Mouse (Mus musculus): ENCODE measurements around the gene Scd2. TPM values are rescaled to one million over a fixed set of nuclear protein-coding genes. Genes with fewer than 3 reads are reported as not detected.
A peak's percentile ranks its signal among the peaks of the same experiment; 100 is the strongest.

The Scd2 gene
- polyA plus RNA-seq, 1 experiment from 2014 or later = 6.2 TPM

DNA sequence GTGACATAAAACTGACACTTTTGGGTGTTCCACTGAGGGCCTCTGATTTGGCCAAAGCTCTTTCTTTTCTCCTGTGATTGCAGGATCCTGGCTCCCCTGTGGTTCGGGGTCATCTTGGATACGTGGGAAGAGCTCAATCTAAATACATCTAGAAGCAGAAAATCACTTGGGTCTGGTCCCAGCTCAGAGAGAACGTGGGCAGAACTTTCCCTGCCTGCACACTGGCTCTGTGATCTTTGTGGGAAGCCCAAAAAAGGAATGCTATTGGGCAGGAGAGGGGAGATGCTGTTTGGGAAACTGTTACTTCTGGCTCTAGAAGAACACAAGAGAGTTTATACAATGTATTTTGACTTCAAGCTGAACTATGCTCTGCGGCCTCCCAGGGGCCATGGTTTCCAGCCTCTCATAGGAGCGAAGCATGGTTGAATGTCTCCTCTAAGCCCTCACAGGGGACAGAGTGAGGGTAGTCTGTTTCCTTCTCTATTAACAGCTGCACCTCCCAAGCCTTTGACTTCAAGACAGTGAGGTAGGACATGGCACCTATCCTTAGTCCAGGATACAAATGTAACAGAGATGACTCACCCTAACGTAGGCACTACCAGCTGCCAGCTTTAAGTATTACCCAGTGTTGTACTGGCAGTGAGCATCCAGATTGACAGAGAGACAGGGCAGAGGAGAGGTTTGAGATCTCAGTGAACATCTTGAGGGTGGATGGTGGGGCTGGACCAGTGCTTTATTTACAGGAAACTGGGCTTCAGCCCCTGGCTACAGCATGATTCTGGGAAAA lies 42.6 kb downstream of the Scd2 start:
- 77% methylated on average over 6 of the region's 6 CpGs for WGBS (ENCODE audit: insufficient replicate concordance)
- no peak for DNase-seq
- no peak overlapping the region for H3K4me2 ChIP-seq (ENCODE audit: low read depth, low read length)
- TF ChIP-seq EP300 (IDR thresholded peaks at IDR 0.05; ENCODE audit: low read depth) (no peak), CTCF (IDR thresholded peaks at IDR 0.05; ENCODE audit: low read depth) (no peak)
- peaks cover 2% of the 10 kb centered on the region; the same call in 1 of the 2 replicates for H3K27me3 ChIP-seq (ENCODE audit: insufficient read depth, low read length)
- no peaks in the 10 kb centered on the region for H3K9me3 ChIP-seq (ENCODE audit: low read length)
- no peak overlapping the region for H3K27ac ChIP-seq (ENCODE audit: low read depth)
- no peaks in the 10 kb centered on the region for H3K36me3 ChIP-seq (replicated peaks; ENCODE audit: insufficient read depth, low read length)
- H3K4me1 ChIP-seq (ENCODE audit: insufficient read depth) = no peaks in the 10 kb centered on the region
- no peak for ATAC-seq
- H3K9ac ChIP-seq (replicated peaks) = no peak overlapping the region
- no peak overlapping the region for H3K4me3 ChIP-seq (ENCODE audit: low read depth, low read length)

GRCm38 (mm10) chr19:44349689-44350088 lies 56.2 kb downstream of the Scd2 start:
- ATAC-seq = no peak
- Histone ChIP-seq H3K9me3 (ENCODE audit: low read length) (peaks cover 3% of the 10 kb centered on the region; the same call in 1 of the 2 replicates), H3K27ac (ENCODE audit: low read depth) (no peak overlapping the region), H3K4me2 (ENCODE audit: low read depth, low read length) (no peak overlapping the region), H3K9ac (replicated peaks) (no peak overlapping the region), H3K4me3 (ENCODE audit: low read depth, low read length) (no peak overlapping the region), H3K4me1 (ENCODE audit: insufficient read depth) (no peaks in the 10 kb centered on the region), H3K27me3 (ENCODE audit: insufficient read depth, low read length) (no peaks in the 10 kb centered on the region), H3K36me3 (replicated peaks; ENCODE audit: insufficient read depth, low read length) (no peaks in the 10 kb centered on the region)
- WGBS (ENCODE audit: insufficient replicate concordance) = 78% methylated on average over 8 of the region's 8 CpGs
- TF ChIP-seq EP300 (IDR thresholded peaks at IDR 0.05; ENCODE audit: low read depth) = no peak
- no peak for DNase-seq

GRCm38 (mm10) chr19:44351756-44352155 lies 58.3 kb downstream of the Scd2 start:
- Histone ChIP-seq H3K36me3 (replicated peaks; ENCODE audit: insufficient read depth, low read length) (no peaks in the 10 kb centered on the region), H3K27me3 (ENCODE audit: insufficient read depth, low read length) (no peaks in the 10 kb centered on the region), H3K4me1 (ENCODE audit: insufficient read depth) (no peaks in the 10 kb centered on the region), H3K9me3 (ENCODE audit: low read length) (peaks cover 3% of the 10 kb centered on the region; the same call in 1 of the 2 replicates), H3K4me2 (ENCODE audit: low read depth, low read length) (no peak overlapping the region), H3K9ac (replicated peaks) (no peak overlapping the region), H3K27ac (ENCODE audit: low read depth) (no peak overlapping the region), H3K4me3 (ENCODE audit: low read depth, low read length) (no peak overlapping the region)
- WGBS (ENCODE audit: insufficient replicate concordance) = 77% methylated on average over 7 of the region's 7 CpGs
- DNase-seq (no peak), ATAC-seq (no peak)
- no peak for TF ChIP-seq CTCF (IDR thresholded peaks at IDR 0.05; ENCODE audit: low read depth)
- TF ChIP-seq EP300 (IDR thresholded peaks at IDR 0.05; ENCODE audit: low read depth) = no peak

Small RNA genes lying within 50 kb of the gene (microRNA-seq; reads per million reads assigned to microRNA genes)
- gene Mir5114 = 12.2 reads per million, percentile 21 among the genes with 10 or more reads in this experiment

Other genes with a start within 250 kb of the Scd2 start
- gene Erlin1, start 223.9 kb upstream of the Scd2 start, polyA plus RNA-seq (2015; fragmentation: Nextera tagmentation; extraction: Ambion mirVana) = 13.8 and 14.1 TPM in 2 replicates
- gene Chuk, start 186.2 kb upstream of the Scd2 start, polyA plus RNA-seq (2015; fragmentation: Nextera tagmentation; extraction: Ambion mirVana) = 27.7 and 29.6 TPM in 2 replicates
- 12.3 and 12.6 TPM in 2 replicates for gene Cwf19l1, start 157.8 kb upstream of the Scd2 start, polyA plus RNA-seq (2015; fragmentation: Nextera tagmentation; extraction: Ambion mirVana)
- gene Bloc1s2, start 147.2 kb upstream of the Scd2 start, polyA plus RNA-seq (2015; fragmentation: Nextera tagmentation; extraction: Ambion mirVana) = 31.6 and 33.2 TPM in 2 replicates
- not detected in 2 replicates for gene Pkd2l1, start 101.2 kb upstream of the Scd2 start, polyA plus RNA-seq (2015; fragmentation: Nextera tagmentation; extraction: Ambion mirVana)
- not detected in 2 replicates for gene Scd3, start 90.4 kb upstream of the Scd2 start, polyA plus RNA-seq (2015; fragmentation: Nextera tagmentation; extraction: Ambion mirVana)
- not detected in 2 replicates for gene Scd4, start 39.4 kb downstream of the Scd2 start, polyA plus RNA-seq (2015; fragmentation: Nextera tagmentation; extraction: Ambion mirVana)
- 2.3 and 2.8 TPM in 2 replicates for gene Scd1, start 114.2 kb downstream of the Scd2 start, polyA plus RNA-seq (2015; fragmentation: Nextera tagmentation; extraction: Ambion mirVana)
- not detected in 2 replicates for gene Wnt8b, start 199.8 kb downstream of the Scd2 start, polyA plus RNA-seq (2015; fragmentation: Nextera tagmentation; extraction: Ambion mirVana)

Measured in liver, postnatal 0 days (tissue).